Mouse (Mus musculus): ENCODE measurements around the gene Olfr555. TPM values are rescaled to one million over a fixed set of nuclear protein-coding genes. Genes with fewer than 3 reads are reported as not detected.

Olfr555 gene
- polyA plus RNA-seq, 1 experiment from 2014 or later = not detected

DNA sequence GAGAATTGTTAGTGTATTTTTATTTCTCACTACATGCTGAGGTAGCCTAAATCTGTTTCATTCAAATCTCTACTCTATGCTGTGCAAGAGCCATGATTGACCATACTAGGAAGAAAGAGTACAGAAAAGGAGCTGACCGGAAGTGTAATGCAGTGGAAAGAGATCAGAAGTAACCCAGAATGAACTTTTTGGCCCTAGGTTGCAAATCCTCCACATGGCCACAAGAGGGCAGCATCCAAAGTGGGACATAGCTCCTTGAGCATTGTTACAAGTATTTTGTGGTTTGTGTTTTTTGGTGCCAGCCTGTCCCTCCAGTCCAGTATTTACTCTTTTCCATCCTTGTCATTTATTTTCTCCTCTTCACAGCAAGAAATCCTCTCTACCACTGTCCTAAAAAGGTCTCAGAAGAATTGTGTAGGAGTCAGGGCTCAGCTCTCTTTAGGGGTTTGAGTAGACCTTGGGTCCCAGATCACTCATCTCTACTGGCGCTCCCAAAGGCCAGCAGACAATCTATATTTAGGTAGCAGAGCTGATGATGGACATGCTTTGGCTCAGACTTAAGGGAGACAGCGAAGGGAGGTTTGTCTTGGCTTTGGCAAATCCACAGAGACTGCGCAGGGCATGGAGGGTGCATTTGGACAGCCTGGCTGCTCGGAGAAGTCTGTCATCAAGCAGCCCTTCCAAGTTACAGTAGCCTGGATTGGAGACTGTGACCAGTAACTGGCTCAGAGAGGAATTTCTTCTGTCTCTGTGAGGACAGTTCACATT is 36.9 kb downstream of the Olfr555 start, which contains the start of gene Olfr557:
Olfr557 (plus strand) TSS at position 553 of the 768 bp plus-strand sequence.
- Histone ChIP-seq H3K9ac (no peak within 1 kb of the TSS), H3K27me3 (replicated peaks) (no peaks in the 10 kb centered on the region), H3K4me2 (replicated peaks) (no peak within 1 kb of the TSS), H3K36me3 (no peaks in the 10 kb centered on the region), H3K27ac (no peak within 1 kb of the TSS), H3K4me3 (no peak within 1 kb of the TSS), H3K9me3 (no peaks in the 10 kb centered on the region), H3K4me1 (no peaks in the 10 kb centered on the region)
- ATAC-seq (ENCODE audit: low FRiP score, low read depth) = no peak
- WGBS = 82% methylated on average over 5 of the region's 5 CpGs

GRCm38 (mm10) chr7:102698461-102698860 is 39.8 kb downstream of the Olfr555 start:
- ATAC-seq (ENCODE audit: low FRiP score, low read depth) = no peak
- no peak overlapping the region for H3K27ac ChIP-seq
- 93% methylated on average over 7 of the region's 7 CpGs for WGBS
- H3K36me3 ChIP-seq = no peaks in the 10 kb centered on the region
- no peaks in the 10 kb centered on the region for H3K4me1 ChIP-seq
- H3K27me3 ChIP-seq (replicated peaks) = no peaks in the 10 kb centered on the region
- H3K4me2 ChIP-seq (replicated peaks) = no peak overlapping the region
- no peaks in the 10 kb centered on the region for H3K9me3 ChIP-seq
- no peak overlapping the region for H3K4me3 ChIP-seq
- no peak overlapping the region for H3K9ac ChIP-seq

GRCm38 (mm10) chr7:102701915-102702314 is 43.3 kb downstream of the Olfr555 start, which contains the start of gene Olfr558:
TSS of gene Olfr558 (plus strand) at chr7:102702215.
- H3K9me3 ChIP-seq = no peaks in the 10 kb centered on the region
- ATAC-seq (ENCODE audit: low FRiP score, low read depth) = no peak
- no peak within 1 kb of the TSS for H3K9ac ChIP-seq
- H3K36me3 ChIP-seq = no peaks in the 10 kb centered on the region
- H3K27me3 ChIP-seq (replicated peaks) = no peaks in the 10 kb centered on the region
- no peak within 1 kb of the TSS for H3K27ac ChIP-seq
- H3K4me2 ChIP-seq (replicated peaks) = no peak within 1 kb of the TSS
- H3K4me1 ChIP-seq = no peaks in the 10 kb centered on the region
- no peak within 1 kb of the TSS for H3K4me3 ChIP-seq

Other genes with a start within 250 kb of the Olfr555 start
- gene Rrm1, start 217.1 kb upstream of the Olfr555 start, polyA plus RNA-seq (2016; fragmentation: Nextera tagmentation; extraction: Ambion mirVana) = 113 and 115 TPM in 2 replicates
- gene Olfr543, start 177.1 kb upstream of the Olfr555 start, polyA plus RNA-seq (2016; fragmentation: Nextera tagmentation; extraction: Ambion mirVana) = 0.45 and 0.46 TPM in 2 replicates
- 0.05 and 0.15 TPM in 2 replicates for gene Olfr544, start 170.5 kb upstream of the Olfr555 start, polyA plus RNA-seq (2016; fragmentation: Nextera tagmentation; extraction: Ambion mirVana)
- gene Olfr545, start 159.2 kb upstream of the Olfr555 start, polyA plus RNA-seq (2016; fragmentation: Nextera tagmentation; extraction: Ambion mirVana) = 0.10 and 0.13 TPM in 2 replicates
- gene Olfr547, start 124.1 kb upstream of the Olfr555 start, polyA plus RNA-seq (2016; fragmentation: Nextera tagmentation; extraction: Ambion mirVana) = not detected in 2 replicates
- gene Olfr548-ps1, start 117.9 kb upstream of the Olfr555 start, polyA plus RNA-seq (2016; fragmentation: Nextera tagmentation; extraction: Ambion mirVana) = not detected in 2 replicates
- not detected in 2 replicates for gene Olfr549, start 109.0 kb upstream of the Olfr555 start, polyA plus RNA-seq (2016; fragmentation: Nextera tagmentation; extraction: Ambion mirVana)
- 0.20 TPM in 1 of 2 replicates, not detected in the other for gene Trim21, start 93.3 kb upstream of the Olfr555 start, polyA plus RNA-seq (2016; fragmentation: Nextera tagmentation; extraction: Ambion mirVana)
- gene Olfr550, start 87.4 kb upstream of the Olfr555 start, polyA plus RNA-seq (2016; fragmentation: Nextera tagmentation; extraction: Ambion mirVana) = not detected in 2 replicates
- gene Olfr551, start 66.9 kb upstream of the Olfr555 start, polyA plus RNA-seq (2016; fragmentation: Nextera tagmentation; extraction: Ambion mirVana) = not detected in 2 replicates
- not detected in 2 replicates for gene Olfr552, start 61.1 kb upstream of the Olfr555 start, polyA plus RNA-seq (2016; fragmentation: Nextera tagmentation; extraction: Ambion mirVana)
- gene Olfr553, start 40.6 kb upstream of the Olfr555 start, polyA plus RNA-seq (2016; fragmentation: Nextera tagmentation; extraction: Ambion mirVana) = not detected in 2 replicates
- gene Olfr554, start 20.4 kb upstream of the Olfr555 start, polyA plus RNA-seq (2016; fragmentation: Nextera tagmentation; extraction: Ambion mirVana) = not detected in 2 replicates
- not detected in 2 replicates for gene Olfr556, start 6.1 kb downstream of the Olfr555 start, polyA plus RNA-seq (2016; fragmentation: Nextera tagmentation; extraction: Ambion mirVana)
- 10.8 and 12.4 TPM in 2 replicates for gene Trim68, start 28.5 kb downstream of the Olfr555 start, polyA plus RNA-seq (2016; fragmentation: Nextera tagmentation; extraction: Ambion mirVana)
- gene Olfr557, start 37.1 kb downstream of the Olfr555 start, polyA plus RNA-seq (2016; fragmentation: Nextera tagmentation; extraction: Ambion mirVana) = not detected in 2 replicates
- 1.3 and 1.8 TPM in 2 replicates for gene Olfr558, start 43.4 kb downstream of the Olfr555 start, polyA plus RNA-seq (2016; fragmentation: Nextera tagmentation; extraction: Ambion mirVana)
- gene Olfr33, start 60.2 kb downstream of the Olfr555 start, polyA plus RNA-seq (2016; fragmentation: Nextera tagmentation; extraction: Ambion mirVana) = 0.08 TPM in 1 of 2 replicates, not detected in the other
- gene Olfr559, start 68.7 kb downstream of the Olfr555 start, polyA plus RNA-seq (2016; fragmentation: Nextera tagmentation; extraction: Ambion mirVana) = 0.20 TPM in 1 of 2 replicates, not detected in the other
- not detected in 2 replicates for gene Olfr560, start 100.5 kb downstream of the Olfr555 start, polyA plus RNA-seq (2016; fragmentation: Nextera tagmentation; extraction: Ambion mirVana)
- 0.19 and 0.48 TPM in 2 replicates for gene Olfr78, start 100.6 kb downstream of the Olfr555 start, polyA plus RNA-seq (2016; fragmentation: Nextera tagmentation; extraction: Ambion mirVana)
- gene Olfr561, start 112.4 kb downstream of the Olfr555 start, polyA plus RNA-seq (2016; fragmentation: Nextera tagmentation; extraction: Ambion mirVana) = 0.13 and 0.18 TPM in 2 replicates
- not detected in 2 replicates for gene Olfr564, start 144.7 kb downstream of the Olfr555 start, polyA plus RNA-seq (2016; fragmentation: Nextera tagmentation; extraction: Ambion mirVana)
- gene Olfr566, start 199.9 kb downstream of the Olfr555 start, polyA plus RNA-seq (2016; fragmentation: Nextera tagmentation; extraction: Ambion mirVana) = not detected in 2 replicates
- not detected in 2 replicates for gene Olfr568, start 218.3 kb downstream of the Olfr555 start, polyA plus RNA-seq (2016; fragmentation: Nextera tagmentation; extraction: Ambion mirVana)
- not detected in 2 replicates for gene Olfr569, start 232.1 kb downstream of the Olfr555 start, polyA plus RNA-seq (2016; fragmentation: Nextera tagmentation; extraction: Ambion mirVana)
- gene Olfr570, start 235.8 kb downstream of the Olfr555 start, polyA plus RNA-seq (2016; fragmentation: Nextera tagmentation; extraction: Ambion mirVana) = not detected in 2 replicates

Data from neural tube, embryonic 12.5 days (tissue).